Mouse (Mus musculus) MN1 (cell line): Measurements from ENCODE around the gene Cyp4v3.
"Not testable (repeated sequence)": the region's sequence is repeated elsewhere in the genome, so short reads cannot be mapped to it uniquely, and the experiment has no call there.

Experiments
- DNase-seq: peaks from one replicate; pipeline ENCODE4 v3.0.0-alpha.2; 2016; ENCODE audit warnings: low spot score

The Cyp4v3 gene

DNA sequence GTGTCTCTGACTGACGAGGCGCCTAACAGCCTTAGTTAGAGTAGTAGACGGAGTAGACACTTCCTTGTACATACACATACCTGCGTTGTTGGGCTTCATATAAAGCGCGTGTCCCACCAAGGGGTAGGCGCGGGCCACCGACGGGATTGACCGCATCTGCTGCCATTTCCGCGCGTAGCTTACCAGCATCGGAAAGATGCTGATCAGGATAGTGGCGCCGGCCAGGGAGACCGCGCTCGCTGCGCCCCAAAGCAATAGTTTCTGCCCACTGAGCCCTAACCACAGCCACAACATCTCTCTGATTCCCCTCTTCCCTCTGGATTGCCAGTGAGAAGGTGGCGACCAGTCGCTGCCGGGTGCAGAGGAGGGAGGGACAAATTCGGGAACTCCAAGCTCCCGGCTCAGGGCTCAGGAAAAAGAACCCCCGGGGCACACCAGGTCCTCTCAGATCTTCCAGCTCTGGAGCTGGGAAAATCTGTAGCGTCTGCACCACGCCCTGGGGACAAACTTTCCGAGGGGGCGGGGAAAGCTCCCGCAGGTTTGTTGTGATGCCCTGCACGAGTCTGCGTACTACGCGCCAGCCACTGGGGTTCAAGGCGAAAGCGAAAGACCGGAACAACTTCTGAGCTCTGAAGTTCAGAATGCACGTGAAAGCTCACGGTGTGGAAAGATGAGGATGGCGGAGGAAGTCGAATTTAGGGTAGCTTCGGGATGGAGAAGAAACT is at the start of gene Cyp4v3:
Cyp4v3 (minus strand) TSS at position 532 of the 725 bp plus-strand sequence.
- DNase-seq: no peak

DNA sequence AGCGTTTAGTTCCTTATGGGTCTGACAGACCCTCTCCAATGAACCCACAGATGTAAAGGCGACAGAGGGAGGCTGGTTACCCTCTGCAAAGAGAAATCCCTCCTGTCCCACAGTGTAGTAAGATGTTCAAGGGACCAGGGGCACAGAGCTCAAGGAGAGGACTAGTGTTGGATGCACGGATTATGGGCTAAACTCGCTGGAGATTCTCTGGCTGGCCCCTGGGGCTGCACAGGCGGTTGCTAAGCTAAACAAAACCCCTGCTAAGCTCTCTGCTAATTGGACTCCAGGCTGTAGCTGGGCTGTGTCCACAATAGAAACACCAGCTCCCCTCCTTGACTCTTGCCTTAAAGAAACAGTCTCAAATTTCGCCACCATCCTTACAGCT is 48.9 kb upstream of the Cyp4v3 start, which contains the start of gene Fam149a:
Fam149a (minus strand) TSS at position 329 of the 385 bp plus-strand sequence.
- no peak for DNase-seq

DNA sequence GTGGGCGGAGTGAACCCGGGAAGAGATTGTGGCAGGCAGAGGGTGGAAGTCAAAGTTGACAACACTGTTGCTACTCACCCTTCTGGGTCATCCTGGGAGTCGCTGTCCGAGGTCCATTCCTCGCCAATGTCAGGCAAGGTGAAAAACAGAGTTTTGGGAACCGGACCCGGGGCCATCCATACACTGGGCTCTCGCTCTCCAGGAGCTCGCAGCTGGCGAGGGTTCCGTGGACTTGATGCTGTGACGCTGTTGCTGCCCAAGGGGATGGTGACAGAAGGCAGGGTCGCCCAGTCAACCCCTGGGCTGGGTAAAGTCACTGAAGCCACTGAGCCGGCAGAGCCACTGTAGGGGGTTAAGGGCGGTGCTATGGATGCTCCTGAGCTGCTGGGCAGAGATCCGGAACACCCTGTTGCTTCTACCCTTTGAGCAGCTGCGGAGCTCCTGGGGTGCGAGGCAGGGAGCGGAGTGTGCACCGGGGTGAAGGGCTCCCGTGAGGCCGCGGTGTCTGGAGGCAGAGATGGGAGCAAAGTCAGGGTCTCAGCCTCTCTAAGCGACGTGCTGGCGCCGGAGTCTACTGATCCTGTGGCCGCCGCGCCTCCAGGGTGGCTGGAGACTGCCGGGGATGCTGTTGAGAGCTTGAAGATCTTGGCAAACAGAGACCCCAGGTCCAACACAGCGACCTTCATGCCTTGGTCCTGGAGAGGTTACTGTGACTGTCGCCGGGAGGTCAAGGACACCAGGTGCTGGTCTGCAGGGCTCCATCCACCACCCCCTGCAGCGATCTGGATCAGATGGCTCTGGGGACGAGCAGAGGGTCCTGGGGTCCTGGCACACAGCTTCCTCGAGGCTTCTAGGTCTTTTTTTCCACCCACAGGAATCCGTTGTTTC is 48.3 kb upstream of the Cyp4v3 start:
- no peak for DNase-seq

DNA sequence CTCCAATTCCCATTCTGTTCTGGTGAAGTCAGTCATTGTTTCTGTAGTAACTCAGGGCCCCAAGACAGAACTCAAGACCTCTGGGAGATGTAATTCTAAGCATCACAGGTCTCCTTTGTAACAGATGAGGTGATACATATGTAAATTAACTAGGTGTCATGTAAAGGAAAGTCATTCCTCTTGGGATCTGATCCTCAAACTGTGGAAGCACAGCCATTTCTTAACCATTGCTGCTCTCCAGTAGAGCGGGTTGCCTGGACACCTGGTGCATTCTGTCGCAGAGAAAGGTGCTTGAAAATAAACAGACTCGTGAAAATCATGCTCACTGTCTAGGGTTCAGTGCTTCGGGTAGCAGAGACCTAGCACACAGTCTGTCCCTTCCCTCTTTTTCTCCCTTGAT is 47.6 kb upstream of the Cyp4v3 start:
- no peak for DNase-seq

DNA sequence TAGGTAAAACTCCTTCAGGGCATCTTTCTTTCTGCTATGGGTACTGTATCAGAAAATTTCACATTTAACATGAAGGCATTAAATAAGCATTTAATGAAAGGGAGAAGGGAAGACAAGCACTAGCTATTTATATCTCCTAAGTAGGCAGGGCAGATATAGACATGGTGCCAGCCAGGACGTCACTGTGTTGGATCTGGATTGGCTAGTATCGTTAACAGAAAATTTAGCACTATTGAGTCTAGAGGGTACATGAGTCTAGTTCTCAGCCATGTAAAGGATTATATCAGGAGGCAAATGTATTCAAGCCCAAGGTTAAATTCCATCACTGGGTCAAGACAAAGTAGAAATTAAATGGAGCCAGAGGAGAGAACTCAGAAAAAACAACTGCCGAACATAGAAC is 41.1 kb upstream of the Cyp4v3 start:
- DNase-seq: no peak

DNA sequence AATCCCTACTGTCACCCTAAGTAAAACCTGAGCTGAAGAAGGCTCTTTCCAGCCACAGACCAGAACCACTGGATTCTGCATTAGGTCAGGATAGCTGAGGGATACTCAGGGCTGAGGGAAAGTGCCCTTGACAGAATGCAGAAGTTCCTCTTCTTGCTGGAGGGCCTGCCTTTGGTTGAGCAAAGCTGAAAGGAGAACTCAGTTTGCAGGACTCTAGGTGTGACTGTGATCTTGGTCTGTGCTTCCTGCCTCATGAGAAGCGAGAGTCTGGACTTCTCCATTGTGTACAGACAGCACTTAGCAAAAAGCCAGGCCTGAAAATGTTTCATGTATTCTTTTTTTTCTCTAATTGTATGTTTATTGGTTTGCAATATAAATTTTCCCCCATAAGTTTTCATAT is 34.1 kb upstream of the Cyp4v3 start:
- DNase-seq: no peak

DNA sequence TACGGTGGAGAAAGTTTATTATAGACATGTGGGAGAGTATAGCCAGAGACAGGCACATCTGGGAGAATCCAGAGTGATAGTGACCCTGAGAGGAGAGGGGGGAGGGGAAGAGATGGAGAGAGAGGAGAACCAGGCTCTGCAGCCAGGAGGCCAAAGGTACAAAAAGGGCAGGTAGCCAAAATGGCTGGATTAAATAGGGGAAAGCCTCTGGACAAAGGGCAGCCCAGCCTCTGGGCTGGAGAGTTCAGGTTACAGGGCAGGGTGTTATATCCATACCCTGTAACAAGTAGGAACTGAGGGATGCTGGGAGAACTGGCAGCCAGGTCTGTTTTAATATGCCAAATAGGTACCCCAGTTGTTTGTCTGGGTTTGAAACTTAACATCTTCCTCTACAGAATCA is 30.2 kb upstream of the Cyp4v3 start:
- DNase-seq: no peak

DNA sequence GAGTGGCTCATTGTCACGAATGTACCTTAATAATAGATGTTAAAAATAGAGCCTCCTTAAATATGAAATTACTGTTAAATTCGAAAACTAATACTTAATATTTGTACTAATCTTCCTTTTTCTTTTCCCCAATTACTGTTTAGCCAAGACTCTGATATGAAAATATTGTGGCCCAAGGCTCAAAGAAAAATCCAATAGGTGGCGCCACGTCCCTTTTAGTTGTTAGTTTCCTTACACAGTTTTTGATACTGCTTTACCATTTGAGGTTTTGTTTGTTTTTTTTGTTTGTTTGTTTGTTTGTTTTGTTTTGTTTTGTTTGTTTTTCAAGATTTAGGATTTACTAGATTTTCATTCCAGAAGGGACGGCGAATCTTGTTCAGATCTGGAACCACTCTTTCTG is 29.3 kb upstream of the Cyp4v3 start:
- no peak for DNase-seq

DNA sequence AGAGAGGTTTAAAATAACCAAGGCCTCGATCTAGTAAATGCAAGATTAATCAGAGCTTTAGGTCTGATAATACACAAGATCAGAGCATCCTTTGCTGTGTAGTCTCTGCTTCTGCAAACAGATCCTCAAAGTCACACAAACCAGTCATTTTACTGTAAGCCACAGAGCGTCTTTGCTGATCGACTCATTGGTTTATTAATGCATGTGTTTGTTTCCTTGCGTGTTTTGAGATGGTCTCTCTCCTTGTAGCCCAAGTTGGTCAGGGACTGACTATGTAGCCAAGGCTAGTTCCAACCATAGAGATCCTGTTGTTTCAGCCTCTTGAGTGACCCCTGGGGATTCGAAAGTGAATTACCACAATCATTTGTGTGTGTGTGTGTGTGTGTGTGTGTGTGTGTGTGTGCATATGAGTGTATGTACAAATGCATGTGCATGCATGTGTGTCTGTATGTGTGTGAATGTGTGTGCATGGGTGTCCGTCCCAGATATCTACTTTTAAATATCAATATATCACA is 26.1 kb upstream of the Cyp4v3 start:
- DNase-seq: peak; percentile 24

DNA sequence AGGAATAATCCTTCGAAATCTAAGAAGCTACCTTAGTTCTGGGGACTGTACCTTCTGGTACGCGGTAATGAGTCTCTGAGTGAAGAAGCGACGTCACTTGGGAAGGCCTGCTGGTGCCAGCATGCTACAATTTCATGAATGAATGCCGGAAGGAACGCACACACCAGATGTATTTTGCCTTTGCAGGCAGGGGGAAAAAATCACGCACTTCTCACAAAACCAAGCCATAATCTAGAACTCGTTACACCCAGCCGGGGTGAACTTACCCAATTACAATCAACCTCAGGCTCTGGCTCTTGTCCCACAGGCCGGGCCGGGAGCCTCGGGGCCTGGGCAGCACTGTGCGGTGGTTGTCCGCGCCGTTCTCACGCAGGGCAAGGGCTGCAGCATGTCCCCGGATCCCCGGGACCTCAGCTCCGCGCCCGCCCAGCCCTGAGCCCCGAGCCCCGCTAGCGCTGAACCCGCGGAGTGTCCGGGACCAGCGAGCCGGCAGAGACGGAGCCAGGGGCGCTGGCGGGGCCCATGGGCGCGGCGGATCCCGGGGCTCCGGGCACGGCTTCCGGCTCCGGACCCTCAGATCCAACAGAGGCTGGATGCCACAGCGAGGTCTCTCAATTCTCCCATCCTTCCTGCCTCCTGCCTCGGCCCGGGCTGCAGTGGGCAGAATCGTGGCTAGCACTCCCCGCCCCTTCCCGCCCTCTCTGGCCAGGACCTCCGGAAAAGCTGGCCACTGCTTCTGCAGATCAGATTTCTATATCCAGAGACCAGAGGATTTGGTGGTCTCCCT is 25.3 kb upstream of the Cyp4v3 start:
- DNase-seq: peak; percentile 20

DNA sequence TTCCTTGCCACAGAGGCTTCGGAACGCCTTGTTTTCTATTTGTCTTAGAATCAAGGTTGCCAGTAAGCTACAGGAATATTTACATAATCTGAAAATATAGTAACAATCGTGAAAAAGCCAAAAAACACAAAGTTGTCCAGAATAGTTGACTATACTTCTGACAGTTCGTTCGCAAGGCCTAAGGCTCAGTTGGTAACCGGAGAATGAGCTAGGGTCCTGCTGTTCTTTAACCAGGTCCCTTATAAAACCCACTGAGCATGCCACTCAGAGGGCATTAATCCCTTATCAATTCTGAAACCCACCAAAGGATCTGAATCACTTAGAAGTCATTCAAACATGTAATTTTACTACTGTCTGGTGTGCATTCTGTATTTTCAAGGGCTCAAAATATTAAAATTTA is 22.8 kb upstream of the Cyp4v3 start:
- no peak for DNase-seq

DNA sequence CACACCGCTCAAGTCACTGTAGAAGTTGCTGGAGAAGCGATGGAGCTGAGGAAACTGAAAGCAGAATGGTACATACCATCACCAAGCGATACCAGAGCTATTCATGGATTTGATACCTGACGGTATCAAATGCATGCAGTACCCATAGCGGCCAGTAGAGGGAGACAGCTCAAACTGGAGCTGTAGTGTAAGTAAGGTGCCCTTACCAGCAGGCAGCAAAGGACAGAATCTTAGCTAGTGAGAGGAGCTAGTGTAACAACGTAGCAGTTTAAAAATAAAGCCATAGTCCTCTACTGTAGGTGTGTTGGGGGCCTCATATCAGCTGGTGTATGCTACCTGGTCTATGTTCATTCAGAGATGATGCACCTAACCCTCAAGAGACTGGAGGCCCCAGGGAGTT is 12.0 kb upstream of the Cyp4v3 start:
- peak; percentile 63 for DNase-seq

DNA sequence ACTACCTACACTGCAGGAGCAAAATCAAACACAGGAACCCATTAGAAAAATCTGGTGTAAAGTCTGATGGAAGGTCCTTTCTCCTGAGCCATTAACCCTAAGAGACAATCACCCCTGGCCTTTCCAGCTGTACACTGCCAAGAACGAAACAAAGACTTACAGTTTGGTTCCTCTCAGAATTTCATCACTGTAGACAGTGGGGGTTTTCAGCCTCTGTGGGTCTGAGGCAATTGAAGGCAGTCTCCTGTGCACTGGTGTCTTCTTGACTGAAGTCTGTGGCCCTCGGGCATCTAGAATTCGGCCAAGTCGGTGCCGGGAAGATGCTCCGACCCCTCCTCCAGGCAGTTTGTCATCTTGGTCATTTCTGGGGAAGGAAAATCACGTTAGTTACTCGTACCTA is 11.3 kb upstream of the Cyp4v3 start:
- DNase-seq: no peak

DNA sequence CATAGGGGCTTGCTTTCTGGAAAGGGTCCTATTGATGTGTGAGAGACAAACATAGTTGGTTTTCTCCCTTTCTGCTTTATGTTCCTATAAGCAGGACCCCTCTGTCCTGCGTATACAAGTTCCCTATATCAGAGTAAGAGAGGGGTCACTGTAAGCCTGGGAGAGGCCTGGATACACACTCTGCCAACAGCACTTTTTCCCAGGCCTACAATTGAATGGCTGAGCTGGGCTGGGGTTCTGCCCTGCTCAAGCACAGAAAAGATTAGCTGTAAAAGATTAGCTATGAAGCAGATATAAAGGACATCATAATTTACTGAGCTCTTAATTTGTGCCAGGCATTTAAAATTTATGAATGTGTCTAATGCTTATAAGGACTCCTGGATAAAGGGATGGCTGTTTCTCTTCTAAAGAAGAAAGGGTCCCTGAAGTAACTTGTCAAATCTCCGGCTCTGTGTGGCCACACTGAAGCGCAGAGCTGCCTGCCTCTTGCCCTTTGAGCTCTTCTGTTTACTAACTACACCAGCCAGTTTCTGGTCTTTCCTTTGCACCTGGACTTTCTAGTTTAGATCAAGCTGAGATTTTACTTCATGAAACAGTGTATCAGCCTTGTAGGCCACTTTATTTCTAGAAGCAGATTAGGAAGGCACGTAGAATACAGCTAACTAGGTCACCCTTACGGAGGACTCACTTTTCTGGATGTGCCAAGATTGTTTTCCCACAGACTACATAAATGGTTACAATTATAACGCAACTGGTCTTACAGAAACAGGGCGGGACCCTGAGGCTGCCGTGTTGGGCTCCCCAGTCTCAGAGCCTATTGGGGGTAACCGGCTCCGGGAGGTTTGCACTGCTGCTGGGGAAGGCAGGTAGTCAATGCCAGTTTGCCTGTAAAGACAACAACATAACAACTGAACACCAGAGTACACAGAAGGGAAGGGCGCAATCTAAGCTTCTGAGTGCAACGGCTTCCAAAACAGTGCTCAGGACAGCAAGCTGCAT is 8.9 kb upstream of the Cyp4v3 start:
- DNase-seq: no peak

DNA sequence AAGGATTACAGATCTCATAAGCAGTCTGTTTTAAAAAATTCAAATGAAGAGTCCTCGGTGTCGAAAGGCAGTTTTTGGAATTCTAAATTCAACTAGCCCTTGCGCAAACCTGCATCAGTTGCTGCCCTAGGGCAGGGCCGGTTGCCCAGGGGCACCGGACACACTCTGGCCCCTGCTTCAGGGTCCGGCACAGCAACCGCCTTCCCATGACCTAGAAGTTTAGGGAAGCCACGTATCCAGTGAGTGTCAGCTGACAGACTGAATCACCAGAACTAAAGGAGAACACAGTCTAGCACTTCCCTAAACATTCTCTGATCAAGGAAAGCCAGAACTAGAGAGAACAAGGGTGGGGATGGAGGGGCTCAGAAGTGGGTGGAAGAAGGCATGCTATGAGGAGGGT is 477 bp upstream of the Cyp4v3 start:
- no peak for DNase-seq

DNA sequence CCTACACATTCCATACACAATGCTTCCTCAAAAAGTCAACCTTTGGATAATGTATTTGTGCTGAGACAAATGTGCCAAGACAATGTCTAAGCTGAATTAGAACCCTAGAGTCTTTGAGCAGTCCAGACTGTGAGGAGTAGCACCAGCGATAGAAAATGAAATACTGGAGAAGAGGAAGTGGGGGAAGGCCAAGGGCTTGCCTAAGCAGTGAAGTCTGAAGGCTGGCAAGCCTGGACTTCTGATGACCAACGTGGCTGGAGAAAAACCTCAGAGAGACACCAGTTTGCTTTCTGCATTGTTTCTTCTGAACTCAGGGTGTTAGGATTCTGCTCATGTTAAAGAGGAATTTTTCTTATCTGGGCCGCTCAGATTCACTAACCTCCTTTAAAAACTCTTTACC is 2.2 kb downstream of the Cyp4v3 start:
- DNase-seq: no peak

DNA sequence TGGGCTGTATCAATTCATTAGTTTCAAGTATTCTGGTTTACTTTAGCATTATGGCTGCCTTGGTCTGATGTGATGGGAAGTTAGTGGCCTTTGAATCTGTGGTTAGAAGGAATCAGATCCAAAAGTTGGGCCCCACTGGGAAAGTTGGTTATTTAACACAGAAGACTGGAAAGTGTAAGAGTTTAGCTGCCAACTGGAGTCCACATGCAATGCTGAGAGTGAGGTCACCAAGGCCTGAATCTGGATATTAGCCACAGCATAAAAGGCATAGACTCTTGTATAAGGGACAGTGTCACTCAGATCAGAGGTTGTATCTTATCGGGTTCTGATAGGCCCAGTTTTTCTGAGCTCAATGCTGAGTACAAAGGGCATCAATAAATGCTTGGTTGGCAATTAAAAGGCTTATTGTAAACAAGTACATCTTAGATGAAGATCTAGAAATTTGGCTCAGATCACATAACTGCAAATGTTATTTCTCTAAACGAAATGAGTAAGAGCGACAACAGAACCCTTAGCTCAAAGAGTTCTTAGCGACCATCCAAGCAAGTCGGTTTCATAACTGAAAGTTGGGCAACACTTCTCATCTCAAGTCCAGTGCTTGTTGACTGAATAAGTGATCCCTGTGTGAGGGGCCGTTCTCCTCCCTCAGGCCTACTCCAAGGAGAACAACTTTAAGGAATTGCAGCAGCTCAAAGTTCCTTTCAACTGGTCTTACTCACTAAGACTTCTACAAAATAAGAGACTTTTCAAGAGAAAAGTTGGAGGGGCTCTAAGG is 3.6 kb downstream of the Cyp4v3 start:
- no peak for DNase-seq

DNA sequence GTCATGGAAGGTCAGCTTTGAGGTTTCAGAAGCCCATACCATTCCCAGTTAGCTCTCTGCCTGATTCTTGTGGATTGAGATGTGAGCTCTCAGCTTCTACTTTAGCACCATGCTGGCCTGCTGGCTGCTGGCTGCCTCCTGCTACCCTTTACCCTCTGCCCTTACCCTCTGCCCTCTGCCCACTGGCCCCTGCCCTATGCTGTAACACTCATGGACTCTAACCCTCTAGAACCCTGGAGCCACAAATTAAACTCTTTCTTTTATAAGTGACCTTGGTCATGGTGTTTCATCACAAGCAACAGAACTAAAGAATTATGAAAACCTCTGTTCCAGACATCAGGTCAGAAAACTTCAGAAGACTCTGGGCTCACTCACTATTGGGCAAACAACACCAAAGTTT is 5.9 kb downstream of the Cyp4v3 start:
- not testable (repeated sequence) for DNase-seq

DNA sequence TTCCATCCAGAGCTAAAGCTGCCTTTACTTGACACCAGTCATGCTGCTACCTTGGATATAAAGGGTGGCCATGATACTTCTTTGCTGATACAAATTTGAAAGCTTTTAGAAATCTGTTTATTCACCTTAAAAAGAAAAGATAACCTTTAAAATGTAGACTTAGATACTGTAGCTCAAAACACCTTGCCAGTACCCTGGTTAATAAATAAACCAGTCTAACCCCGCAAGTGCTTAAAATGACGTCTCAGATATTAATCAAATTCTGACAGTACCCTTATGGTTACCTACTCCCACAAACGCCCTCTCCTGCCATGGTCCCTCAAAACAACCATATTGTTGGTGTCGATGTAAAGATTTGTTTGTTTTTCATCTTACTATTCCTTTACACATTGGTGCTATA is 8.9 kb downstream of the Cyp4v3 start:
- no peak for DNase-seq

DNA sequence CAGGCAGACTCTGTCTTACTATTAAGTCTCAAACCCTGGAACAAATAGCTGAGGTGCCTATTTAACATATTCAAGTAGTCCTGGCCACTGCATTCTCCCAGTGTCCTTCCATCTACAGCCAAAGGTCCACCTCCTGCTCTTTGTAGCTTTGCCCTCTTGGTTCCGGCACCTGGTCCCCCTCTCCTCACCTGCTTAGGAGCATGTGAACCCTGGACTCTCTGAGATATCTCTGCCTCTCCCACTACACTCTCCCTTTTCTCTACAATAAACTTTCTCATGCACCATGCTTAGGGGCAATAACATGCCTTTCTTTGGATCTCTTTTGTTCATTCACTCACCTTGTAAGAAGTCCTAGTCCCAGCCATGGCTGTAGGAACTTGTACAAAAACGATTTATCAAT is 11.7 kb downstream of the Cyp4v3 start:
- DNase-seq: no peak
